Mouse (Mus musculus) bone marrow, adult 2 months (tissue): ENCODE measurements around the gene Tcp10c. TPM values are rescaled to one million over a fixed set of nuclear protein-coding genes. Genes with fewer than 3 reads are reported as not detected.
"Not testable (repeated sequence)": the region's sequence is repeated elsewhere in the genome, so short reads cannot be mapped to it uniquely, and the experiment has no call there.

Experiments
- H3K27ac ChIP-seq: fragments of 200-500 bp; 2 replicates; pipeline ENCODE4 v1.5.1; 2012; ENCODE audit warnings: low read depth, mild to moderate bottlenecking, control low read depth, inconsistent platforms, low read length; ENCODE audit not compliant: control insufficient read depth, poor library complexity, insufficient read depth
- H3K4me1 ChIP-seq: fragments of 200-500 bp; 2 replicates; pipeline ENCODE4 v1.6.1; 2011; ENCODE audit warnings: low read length; ENCODE audit not compliant: control insufficient read depth, insufficient read depth
- H3K4me3 ChIP-seq: fragments of 200-500 bp; replicated peaks from 2 replicates; pipeline ENCODE3; 2011; ENCODE audit warnings: mild to moderate bottlenecking, low read depth, low read length, control low read depth; ENCODE audit not compliant: control insufficient read depth
- WGBS: fragments of 180-500 bp; shearing (Covaris S2); methylation state at CpG from one replicate; pipeline ENCODE4 v1.1.7; 2018; 5-methylcytosine and 5-hydroxymethylcytosine counted together
- polyA plus RNA-seq: library from polyadenylated mRNA; stranded (reverse); fragments of >200 nt; gene quantifications from 2 replicates; pipeline ENCODE4 v1.2.4, GENCODE M21; 2011; ENCODE audit warnings: low replicate concordance; ENCODE audit not compliant: missing spikeins, insufficient read depth, insufficient read length

Gene Tcp10c
- polyA plus RNA-seq, 1 experiment = not detected

DNA sequence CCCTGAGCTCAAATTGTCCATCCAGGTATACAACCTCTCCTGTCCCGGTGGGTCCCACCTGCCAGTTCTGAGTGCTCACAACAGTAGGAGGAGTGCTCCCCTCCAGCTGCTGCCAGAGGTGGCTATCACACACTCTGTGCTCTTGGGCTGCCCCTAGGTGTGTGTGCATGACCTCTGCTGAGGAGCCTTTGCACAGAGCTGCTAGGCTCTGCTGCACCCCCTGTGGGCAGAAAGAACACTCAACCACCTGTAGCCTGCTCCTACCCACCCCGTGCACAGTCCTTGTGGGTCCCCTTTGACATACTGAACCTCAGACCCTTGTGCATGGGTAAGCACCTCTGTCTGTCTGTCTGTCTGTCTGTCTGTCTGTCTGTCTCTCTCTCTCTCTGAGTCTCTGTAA lies 8.1 kb downstream of the Tcp10c start:
- WGBS = 83% methylated on average over 2 of the region's 2 CpGs
- not testable (repeated sequence) for H3K27ac ChIP-seq, H3K4me1 ChIP-seq, H3K4me3 ChIP-seq

DNA sequence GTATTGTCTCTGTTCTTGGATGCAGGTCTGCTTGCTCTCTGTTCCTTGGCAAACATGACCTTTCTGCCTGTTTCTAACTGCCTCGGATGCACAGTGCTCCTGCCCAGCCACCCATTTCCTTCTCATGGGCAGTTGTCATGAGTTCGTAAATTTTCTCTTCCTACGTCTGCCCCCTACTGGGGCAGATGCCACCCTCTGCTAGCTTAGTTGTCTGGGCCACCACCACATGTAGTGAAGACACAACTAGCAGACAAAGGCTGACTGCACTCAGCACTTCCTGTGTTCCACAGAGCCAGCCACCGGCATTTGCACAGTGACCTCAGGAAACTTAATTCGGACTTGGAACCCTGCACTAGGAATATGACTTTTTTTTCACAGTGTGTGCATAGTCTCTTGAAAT lies 9.4 kb downstream of the Tcp10c start:
- not testable (repeated sequence) for H3K27ac ChIP-seq, H3K4me3 ChIP-seq, H3K4me1 ChIP-seq
- 84% methylated on average over 5 of the region's 5 CpGs for WGBS

DNA sequence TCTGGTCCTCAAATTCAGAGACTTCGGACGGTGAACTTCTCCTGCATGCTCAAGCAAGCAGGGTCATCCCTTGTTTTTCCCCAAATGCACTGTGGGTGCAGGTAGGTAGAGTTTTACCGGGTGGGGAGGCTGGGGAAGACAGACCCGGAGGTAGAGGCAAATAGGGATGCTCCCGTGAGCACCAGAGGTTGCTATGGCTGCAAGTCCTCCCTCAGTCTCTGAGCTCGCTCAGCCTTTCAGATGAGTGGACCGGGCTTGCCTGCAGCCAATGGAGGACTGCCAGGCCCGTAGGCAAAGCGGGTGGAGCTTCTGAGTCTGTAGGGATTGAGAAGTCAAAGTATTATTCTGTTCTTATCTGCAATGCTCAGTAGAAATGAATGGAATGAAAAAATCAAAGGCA lies 9.8 kb downstream of the Tcp10c start:
- not testable (repeated sequence) for H3K27ac ChIP-seq, H3K4me1 ChIP-seq, H3K4me3 ChIP-seq
- WGBS = 77% methylated on average over 9 of the region's 9 CpGs

DNA sequence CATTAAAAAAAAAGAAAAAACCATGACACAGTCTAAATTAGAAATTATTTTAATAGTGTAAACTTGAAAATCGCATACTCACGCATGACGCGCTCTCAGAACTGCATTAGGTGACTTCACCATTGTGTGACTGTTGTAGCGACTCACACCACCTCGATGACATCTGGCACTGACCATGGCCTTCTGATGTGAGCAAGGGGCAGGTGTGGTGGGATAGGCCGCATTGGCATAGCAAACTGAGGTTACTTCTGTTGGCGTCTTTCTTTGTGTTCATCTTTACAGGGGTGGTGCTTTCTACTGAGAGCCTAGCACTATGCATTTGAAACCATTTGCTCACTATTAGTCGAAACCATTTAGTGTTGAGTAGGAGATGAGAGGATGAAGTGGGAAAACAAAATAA lies 12.8 kb downstream of the Tcp10c start:
- H3K4me3 ChIP-seq, H3K4me1 ChIP-seq, H3K27ac ChIP-seq: not testable (repeated sequence)
- WGBS = 89% methylated on average over 9 of the region's 9 CpGs

DNA sequence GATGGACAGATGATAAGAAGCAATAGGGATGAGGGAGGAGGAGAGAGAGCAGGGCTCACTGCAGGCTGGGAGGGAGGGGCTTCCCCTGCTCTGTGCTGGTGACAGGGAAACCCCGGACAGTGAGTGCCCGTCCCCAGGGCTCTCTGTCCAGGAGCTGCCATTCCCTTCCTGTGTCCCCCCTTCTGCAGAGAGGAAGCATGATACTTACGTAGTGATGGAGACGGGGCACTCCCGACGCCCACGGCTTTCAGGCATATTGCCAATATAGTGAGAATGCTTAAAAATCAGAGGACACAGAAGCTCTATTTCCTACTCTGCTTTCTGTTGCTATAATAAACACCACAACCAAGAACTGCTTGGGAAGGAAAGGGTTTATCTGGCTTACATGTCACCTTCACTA lies 14.3 kb downstream of the Tcp10c start:
- not testable (repeated sequence) for H3K27ac ChIP-seq, H3K4me1 ChIP-seq, H3K4me3 ChIP-seq
- WGBS = 75% methylated on average over 7 of the region's 7 CpGs

DNA sequence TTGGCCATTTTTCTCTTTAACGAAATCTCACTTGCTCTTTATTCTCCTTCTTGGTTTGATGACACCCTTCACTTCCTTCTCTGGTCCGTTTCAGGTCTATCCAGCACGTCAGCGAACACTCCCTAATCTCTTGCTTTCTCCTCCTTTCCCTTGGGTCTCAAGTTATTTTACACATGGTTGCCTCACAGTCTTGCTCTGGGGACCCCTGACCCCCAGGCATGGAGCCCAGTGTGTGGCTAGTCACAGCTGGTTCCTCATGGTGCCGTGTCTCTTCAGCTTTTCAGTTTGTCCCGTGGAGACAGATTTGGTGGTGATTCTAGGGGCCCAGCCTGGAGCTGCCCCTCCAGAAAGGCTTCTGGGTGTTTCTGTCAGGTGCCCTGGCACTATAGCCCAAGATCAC lies 16.4 kb downstream of the Tcp10c start:
- not testable (repeated sequence) for H3K4me3 ChIP-seq, H3K27ac ChIP-seq, H3K4me1 ChIP-seq
- WGBS = 71% methylated on average over 6 of the region's 6 CpGs

DNA sequence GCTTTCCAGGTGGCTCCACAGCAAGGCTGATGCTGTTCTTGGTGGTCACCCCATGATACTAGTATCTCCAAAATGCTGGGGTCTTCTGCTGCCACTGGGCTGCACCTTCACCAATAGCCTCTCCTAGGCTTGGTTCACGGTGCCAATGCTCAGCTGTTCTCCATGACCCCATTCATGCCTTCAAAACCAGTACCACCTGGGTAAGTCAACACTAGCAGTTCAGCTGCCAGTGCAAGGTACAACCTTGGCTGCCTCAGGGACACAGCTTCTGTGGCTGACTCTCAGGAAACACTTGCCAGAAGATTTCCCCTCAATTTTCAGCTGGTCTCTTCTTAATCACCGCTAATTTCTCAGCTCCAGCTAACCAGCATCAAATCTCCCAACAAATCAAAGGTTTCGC lies 24.0 kb downstream of the Tcp10c start:
- H3K27ac ChIP-seq, H3K4me1 ChIP-seq, H3K4me3 ChIP-seq: not testable (repeated sequence)
- WGBS = 81% methylated on average over 3 of the region's 3 CpGs

DNA sequence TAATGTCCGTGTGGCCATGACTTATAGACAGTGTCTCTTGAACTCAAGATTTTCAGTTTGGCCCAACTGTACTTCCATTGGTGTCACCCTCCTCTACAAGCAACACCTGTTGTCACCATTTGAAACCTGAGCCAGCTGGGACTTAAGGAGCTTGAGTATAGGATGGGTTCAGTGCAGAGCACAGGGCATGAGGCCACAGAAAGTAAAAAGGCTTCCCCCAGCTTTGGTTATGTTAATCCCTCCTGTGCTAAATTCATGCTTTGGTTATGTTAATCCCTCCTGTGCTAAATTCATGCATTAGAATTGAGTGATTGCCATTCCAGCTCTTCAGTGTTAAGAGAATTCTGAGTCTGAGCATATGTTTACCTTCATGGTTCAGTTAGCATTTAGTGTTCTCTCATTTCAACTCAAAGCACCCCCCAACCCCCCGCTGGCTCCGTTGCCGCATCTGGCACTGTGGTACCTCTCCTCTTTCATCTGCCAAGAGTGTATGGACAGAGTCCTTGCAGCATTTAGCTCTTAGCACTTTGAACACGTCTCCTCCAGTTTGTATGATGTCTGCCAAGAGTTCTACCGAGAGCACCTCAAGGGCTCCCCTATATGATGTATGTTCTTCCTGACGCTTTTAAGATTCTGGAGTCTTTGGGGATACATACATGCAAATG lies 25.7 kb downstream of the Tcp10c start:
- not testable (repeated sequence) for H3K4me1 ChIP-seq
- 75% methylated on average over 7 of the region's 7 CpGs for WGBS

DNA sequence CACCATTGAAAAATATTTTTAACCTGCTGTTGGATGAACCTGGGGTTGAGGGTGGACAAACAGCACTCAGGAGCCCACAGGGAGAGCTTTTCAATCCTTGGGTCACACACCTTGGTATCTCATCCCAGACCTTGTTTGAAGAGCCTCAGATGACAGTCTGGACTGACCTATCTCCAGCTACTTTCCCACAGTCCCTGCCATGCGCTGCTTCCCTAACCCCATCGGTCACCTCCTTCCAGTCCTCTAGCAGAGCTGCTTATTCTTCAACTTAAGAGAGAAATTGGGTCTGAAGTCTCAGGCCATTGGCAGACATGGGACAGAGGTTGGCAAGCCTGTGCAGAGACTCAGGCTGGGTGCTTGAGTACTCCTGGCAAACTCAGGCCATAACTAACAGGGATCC lies 26.9 kb downstream of the Tcp10c start:
- not testable (repeated sequence) for H3K4me1 ChIP-seq, H3K4me3 ChIP-seq, H3K27ac ChIP-seq
- 84% methylated on average over 2 of the region's 2 CpGs for WGBS

More for the DNA sequence above, 25.7 kb downstream of the Tcp10c start:
- not testable (repeated sequence) for H3K4me3 ChIP-seq, H3K27ac ChIP-seq

DNA sequence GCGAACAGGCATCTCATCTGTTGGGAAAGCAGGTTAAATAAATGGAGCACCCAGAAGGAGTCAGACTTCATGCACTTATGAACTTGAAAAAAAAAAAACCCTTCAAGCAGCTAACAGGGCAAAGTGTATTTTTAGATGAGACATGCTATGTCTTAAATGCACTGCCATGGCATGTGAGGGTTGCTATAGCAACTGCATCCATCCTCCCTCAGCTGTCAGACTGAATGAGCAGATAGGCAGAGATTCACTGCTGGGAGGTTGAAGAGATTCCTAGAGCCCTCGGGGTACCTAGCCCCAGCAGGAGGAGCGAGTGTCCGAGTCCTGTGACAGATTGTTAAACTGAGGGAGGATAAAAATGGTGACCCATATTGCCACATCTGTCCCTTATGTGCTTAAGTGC lies 36.6 kb downstream of the Tcp10c start:
- not testable (repeated sequence) for H3K4me1 ChIP-seq, H3K4me3 ChIP-seq, H3K27ac ChIP-seq
- 95% methylated on average over 1 of the region's 4 CpGs for WGBS

DNA sequence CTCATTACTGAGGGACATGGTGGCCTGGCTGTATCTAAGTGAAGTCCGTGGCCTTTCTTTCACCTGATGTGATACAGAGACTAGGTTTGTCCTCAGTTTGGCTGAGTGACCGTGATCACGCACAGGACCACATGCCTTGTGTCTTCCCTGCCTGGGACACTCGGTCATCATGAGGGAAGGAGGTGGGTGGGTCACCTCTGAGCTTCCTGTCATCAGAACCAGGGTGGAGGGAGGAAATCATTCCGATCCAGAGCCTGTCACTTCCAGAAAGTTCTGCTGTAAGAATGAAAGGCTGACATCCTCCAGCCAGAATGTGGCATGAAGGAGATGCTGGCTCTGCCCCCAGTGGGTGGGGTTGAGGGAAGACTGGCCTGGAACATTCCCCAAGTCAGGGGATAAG lies 45.6 kb downstream of the Tcp10c start:
- not testable (repeated sequence) for H3K4me3 ChIP-seq, H3K4me1 ChIP-seq, H3K27ac ChIP-seq
- WGBS = 82% methylated on average over 4 of the region's 5 CpGs

DNA sequence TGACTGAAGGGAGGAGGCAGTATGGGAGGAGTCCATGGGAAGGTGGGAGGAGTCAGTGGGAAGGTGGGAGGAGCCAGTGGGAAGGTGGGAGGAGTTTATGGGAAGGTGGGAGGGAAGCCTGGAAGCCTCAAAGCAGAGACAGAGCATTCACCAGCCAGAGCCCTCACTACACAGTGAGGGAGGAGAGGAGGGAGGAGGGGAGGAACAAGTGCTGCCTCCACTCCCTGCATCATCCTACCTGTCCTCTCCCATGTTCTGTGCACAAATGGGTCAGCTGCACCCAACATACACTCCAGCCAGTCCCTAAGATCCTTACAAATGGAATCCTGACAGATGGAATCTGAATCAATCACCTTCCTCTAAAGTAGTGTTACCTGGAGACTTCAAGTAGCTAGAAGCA lies 47.7 kb downstream of the Tcp10c start:
- not testable (repeated sequence) for H3K4me1 ChIP-seq, H3K4me3 ChIP-seq, H3K27ac ChIP-seq

DNA sequence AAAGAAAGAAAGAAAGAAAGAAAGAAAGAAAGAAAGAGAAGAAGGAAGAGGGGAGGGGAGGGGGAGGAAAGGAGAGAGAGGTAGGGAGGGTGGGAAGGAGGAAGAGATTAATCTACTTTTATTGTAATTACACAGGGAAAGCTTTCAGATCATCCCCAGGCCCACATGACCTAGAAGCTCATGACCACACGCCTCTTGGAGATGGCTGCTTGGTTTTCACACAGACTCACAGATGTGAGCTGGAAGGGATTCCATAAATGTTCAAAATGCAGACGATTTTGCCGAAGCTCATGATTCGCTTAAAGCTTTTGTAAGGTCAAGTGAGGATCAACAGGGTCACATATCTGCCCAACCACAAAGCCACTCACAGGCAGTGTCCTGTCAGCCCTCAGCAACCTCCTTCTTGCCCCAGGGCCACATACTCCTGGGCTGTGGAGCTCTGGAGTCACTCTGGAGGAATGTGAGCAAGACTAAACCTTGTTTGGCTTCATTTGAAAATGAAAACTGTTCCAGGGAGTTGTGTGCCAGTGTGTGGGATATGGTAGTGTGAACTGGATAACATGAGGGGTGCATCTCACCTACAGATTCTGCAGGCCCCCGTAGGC lies 49.3 kb downstream of the Tcp10c start:
- not testable (repeated sequence) for H3K27ac ChIP-seq, H3K4me3 ChIP-seq, H3K4me1 ChIP-seq
- 70% methylated on average over 5 of the region's 5 CpGs for WGBS

DNA sequence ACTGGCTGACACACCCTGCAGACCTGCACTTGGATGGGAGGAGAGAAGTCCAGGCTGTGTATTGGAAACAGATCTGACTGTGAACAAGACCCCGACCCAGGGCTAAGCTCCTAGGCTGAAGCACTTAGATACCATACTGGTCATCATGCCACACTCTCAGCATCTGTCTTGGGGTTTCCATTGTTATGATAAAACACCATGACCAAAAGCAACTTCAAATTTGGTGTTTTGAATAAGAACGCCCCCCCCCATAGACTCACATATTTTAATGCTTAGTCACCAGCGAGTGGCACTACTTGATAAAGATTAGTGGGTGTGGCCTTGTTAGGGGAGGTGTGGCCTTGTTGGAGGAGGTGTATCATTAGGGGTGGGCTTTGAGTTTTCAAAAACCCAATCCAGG lies 51.7 kb downstream of the Tcp10c start:
- not testable (repeated sequence) for H3K4me1 ChIP-seq, H3K4me3 ChIP-seq, H3K27ac ChIP-seq
- WGBS = 70% methylated on average over 3 of the region's 3 CpGs
